Mouse (Mus musculus) c-Kit-positive CD71-positive TER-119-positive erythroid progenitor cells, embryonic 14.5 days (primary cell): ENCODE data around the gene Chad.

Experiments used
- DNase-seq: peaks from one replicate; pipeline ENCODE4 v3.0.0-alpha.2; 2013; ENCODE audit warnings: low spot score

Chad gene

DNA sequence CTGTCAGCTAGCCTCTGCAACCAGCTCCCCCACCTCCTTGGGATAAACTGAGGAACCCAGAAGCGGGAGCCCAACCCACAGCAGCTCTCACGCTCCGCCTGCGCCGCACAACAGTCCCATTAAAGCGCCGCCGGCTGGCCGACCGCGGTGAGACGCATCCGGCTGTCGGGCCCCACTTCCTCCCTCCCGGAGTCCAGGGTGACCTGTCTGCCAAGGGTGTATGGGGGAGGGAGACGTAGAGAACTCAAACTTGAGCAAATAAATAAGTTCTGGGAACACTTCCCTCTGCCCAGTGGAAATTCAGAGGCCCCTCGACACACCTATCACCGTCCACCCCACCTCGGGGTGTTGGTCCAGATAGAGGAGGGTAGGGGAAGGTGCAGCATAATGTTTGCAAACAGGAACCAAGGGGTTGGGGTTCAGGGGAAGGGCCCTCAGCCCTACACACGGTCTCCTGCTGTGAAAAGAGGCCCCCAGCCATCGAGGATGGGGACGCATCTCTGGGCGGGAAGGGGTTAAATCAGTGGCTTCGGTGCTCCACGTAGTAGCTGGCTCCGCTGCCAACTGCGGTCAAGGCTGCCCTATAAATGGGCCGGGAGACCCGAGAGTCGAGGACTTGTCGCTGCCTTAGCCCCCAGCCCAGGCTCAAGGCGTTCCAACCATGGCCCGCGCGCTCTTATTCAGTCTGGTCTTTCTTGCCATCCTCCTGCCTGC, at the start of gene Chad:
Chad (plus strand) TSS at position 611 of the 714 bp plus-strand sequence.
- no peak for DNase-seq

DNA sequence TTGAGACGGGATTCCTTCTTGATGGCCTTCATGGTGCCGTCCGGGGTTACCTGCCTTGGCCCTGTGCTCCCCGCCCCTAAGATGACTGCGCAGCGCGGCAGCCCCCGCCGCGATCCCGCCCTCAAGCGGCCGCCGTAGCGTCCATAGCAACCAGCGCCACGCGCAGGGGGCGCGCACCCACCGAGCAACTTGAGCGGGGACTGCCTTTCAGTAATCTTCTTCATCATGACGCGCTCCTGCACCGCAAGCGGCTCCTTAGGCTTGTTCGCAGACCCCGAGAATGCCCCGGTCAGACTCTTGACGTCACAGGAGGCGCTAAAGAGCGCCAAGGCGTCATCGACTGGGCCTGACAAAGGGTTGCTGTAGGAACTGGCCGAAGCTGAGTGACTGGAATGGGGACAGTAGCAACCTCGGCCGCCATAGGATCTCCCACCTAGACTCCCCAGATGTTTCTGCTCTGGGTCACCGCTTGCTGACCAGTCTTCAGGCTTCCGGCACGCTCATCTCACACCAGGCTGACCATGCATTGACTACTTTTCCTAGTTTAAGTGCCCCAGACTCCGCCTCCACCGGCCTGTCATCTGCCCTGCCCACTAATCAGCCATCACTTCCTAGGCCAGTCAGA, 43.5 kb upstream of the Chad start, which contains the start of gene Mycbpap:
Mycbpap (minus strand) TSS at position 524 of the 625 bp plus-strand sequence.
- peak; percentile 19 for DNase-seq

DNA sequence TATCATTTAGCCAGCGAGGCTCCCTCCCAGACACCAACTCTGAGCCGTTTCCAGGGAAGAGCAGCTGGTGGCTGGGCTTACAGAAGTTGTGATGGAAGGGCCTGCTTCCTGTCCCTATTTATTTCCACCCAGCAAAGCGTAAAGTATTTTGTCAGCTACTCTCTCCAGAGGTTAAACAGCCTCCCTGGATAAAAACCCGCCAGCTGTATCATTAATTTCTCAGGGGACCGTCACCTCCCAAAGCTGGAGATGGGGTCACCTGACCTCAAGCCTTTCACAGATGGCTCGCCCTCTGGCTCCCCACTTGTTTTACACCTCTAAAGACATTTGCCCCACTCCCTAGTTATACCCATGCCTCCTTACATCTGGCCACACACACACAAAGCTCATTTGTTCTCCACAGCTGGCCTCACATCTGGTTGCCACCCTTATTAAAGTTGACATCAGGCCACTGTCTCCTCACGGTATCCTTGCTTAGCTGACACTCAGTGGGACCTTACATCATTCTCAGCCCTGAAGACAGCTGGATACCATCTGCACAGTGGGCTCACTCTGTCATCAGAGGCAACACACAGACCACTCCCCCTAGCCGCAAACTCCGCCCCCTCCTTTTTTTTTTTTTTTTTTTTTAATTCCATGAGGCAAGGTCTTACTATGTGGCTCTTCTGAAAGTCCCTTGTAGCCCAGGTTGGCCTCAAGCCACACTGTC, 38.5 kb upstream of the Chad start:
- no peak for DNase-seq

DNA sequence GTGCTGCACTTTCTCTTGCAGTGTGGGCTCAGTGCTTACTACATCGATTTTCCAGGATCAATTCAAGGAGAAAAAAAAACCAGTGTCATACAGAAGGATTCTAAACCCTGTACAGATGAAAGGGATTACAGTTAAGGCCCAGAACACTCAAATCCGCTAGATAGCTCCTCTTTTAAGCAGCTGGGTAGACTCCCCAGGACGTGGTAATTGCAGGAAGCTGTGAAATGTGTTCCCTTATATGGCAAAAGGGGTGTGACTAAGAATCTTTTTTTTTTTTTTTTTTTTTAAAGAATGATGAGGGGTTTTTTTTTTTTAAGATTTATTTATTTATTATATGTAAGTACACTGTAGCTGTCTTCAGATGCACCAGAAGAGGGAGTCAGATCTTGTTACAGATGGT, 36.0 kb upstream of the Chad start:
- no peak for DNase-seq

DNA sequence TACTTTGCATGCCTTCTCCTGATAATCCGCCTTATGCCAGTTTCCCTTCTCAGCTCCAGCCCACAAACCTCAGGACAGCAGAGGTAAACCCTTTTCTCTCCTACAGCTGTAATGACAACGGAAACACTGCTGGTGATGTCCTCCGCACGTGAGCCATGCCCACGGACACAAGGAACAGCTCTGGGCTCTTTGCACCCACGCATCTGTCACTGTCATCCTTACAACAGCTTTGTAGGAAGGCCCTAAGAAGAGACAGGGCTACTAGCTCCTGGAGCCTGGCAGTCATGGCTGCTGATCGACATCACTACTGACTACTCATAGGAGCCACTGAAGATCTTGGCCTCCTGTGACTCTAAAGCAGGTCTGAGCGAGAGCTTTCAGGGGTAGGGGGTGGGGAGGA, 31.7 kb upstream of the Chad start:
- no peak for DNase-seq

DNA sequence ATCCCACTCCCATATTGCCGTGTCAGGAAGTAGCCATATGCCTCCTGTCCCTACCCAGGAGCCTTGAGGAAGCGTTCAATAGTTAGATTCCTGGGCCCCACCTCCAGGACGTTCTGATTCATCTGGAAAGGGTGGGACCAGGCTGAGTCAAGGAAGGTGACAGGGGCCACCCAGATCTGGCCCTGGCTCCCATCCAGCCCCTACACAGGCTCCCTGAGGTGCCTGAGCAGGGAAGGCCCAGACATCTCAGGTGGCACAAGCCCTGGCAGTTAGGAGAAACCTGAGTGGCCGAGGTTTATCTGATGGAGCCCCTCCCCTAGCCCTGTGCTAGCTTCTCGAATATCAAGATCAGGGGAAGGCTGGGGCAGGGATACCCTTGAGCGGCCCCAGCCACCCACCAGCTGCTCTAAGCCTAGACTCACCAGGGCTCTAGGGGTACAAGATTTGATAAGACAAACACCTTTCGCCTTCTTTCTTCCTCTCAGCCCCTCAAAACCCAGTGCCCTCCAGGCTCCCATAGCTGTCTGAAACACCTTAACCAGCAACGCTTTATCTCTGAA, 26.0 kb upstream of the Chad start:
- DNase-seq: no peak

DNA sequence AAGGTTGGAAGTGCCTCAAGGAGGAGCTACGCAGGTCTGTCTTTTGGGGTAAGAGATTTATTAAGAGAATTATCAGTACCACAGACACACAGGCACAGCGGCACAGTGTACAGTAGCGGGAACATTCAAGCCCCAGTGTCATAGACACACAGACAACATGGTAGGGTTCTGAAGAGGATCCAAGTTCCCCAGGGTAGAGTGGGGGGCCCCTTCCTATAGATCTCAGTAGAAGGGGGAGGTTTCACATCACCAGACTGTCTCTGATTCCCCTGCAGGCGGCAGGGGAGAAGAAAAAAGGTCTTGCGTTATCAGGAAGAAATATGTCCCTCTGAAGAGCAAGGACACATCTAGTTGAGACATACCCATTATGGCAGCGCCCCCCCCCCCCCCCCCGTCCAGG, 25.1 kb upstream of the Chad start:
- DNase-seq: no peak

DNA sequence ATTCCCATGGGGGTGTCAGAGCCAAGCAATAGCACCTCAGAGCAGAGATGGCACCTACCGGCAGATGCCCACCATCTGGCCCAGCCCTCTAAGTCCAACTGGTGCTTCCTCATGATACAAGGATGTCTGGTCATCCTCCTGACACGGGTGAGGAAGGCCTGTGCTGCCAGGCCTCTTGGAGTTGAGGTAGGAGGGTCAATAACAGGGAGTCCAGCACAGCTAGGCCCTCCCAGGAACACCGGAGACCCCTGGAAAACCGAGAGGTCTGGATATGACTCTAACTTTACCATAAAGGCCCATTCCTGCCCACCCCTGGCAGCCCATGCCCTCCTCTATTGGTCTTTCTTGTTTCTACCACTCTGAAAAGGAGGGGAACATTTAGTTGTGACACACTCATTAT, 22.4 kb upstream of the Chad start:
- no peak for DNase-seq

DNA sequence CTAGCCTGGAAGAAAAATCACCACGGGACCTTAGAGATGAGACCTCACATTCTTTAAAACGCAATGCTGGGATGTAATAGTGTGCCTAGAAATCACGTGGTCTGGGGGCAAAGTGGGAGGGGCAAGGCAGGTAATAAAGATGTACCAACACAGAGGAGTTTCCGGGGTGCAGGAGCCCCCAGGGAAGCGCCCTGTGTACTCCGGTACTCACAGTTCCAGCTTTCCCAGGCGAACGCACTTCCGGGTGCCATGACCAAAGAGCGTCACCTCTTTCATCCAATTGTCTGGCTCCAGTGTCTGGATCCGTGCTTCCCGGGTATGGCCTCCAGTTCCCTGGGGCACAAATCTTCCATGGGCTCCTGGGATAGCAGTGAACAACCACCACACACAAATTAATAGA, 21.5 kb upstream of the Chad start:
- DNase-seq: no peak

DNA sequence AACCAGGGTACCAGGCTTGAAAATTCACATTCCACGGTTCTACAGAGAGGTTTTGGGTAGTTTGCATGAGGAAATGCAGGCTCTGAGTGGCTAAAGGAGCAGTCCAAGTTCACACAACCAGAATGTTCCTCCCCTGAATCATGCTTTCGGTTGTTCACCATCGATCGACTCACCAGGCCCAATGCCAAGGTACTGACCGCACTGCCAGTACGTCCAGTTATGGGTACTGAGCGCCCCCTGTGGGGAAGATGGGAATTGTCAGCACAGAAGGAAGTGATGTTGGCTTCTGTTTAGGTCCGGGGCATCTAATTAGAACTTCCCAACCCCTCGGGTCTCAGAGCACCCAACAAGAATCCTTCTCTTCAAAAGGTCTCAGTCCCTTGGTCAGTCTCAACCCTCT, 20.9 kb upstream of the Chad start:
- DNase-seq: peak; percentile 38

DNA sequence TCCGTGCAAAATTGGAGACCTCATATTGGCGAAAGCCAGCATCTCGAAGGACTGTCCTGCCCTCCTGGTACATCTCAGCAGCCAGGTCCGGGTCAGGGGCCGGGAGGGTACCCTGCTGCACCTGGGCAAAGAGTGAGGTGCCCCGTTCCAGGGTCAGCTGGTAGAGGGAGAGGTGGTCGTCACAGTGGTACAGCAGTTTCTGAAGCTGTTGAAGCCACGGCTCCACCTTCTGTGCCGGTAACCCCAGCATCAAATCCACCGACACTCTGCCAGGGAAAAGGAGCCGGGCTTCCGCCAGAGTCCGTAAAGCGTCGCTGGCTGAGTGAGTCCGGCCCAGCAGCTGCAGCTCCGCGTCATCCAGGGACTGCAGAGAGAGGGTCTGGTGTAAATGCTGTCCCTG, 20.4 kb upstream of the Chad start:
- no peak for DNase-seq

DNA sequence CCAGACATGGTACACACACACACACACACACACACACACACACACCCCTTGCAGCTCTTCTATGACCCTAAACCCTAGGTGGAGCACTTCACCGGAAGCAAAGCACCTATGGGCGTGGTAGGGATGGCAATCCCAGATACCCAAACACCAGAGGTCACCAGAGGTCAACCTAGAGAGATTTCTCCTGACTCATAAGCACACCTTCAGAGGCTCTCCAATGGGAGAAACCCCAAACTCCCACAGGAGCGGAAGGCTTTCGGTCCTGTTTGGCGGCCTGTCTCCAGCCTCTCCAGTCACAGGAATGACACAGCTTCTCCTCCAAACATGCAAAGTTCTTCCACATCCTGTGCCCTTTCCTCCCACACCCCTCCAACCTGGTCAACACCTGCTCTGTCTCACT, 18.5 kb upstream of the Chad start:
- no peak for DNase-seq

DNA sequence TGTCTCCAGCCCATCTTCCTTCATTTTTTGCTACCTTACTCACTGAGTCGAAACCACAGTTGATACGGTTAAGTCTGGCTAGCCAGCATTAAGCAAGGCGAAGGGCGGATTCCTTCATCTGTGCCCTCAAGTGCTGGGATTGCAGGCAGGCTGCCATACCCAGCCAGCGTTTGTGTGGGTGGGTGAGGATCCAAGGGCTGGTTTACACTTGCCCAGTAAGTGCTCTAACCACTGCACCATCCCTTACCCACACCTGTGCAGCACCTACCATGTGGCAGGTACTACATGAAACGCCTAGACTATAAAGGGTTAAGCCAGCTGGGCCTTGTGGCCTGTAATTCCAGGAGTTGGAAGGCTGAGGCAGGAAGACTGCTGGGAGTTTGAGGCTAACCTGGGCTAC, 17.6 kb upstream of the Chad start:
- no peak for DNase-seq

DNA sequence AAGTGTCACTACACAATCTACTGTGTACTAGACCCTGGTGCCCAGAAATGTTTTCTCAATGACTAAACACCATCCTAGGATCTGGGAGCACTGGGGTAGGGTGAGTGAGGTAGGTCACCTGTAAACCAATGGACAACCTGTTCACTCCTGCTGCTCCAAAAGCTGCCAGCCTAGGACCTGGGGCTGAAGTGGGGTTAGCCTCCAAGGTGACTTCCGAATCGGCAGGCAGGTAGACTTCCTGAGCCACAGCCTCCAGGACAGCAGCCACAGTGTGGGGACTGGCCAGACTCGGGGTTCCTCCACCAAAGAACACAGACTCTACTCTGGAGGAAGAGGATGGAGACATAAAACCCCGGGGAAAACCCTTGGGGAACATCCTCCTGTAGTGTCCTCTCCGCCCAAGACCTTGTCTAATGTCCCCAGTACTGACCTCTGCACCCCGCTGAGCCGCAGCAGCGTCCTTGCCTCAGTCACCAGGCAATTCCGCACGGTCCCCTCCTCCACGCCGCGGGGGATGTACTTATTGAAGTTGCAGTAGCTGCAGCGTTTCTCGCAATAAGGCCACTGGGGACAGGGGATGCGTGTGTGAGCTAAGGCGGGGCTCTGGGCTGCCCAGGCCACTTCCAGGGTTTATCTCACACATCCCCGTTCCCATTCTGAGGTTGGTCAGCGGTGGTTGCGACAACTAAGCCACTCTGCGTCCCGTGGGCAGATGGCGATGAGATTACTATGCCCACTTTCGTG, 16.6 kb upstream of the Chad start:
- DNase-seq: no peak

DNA sequence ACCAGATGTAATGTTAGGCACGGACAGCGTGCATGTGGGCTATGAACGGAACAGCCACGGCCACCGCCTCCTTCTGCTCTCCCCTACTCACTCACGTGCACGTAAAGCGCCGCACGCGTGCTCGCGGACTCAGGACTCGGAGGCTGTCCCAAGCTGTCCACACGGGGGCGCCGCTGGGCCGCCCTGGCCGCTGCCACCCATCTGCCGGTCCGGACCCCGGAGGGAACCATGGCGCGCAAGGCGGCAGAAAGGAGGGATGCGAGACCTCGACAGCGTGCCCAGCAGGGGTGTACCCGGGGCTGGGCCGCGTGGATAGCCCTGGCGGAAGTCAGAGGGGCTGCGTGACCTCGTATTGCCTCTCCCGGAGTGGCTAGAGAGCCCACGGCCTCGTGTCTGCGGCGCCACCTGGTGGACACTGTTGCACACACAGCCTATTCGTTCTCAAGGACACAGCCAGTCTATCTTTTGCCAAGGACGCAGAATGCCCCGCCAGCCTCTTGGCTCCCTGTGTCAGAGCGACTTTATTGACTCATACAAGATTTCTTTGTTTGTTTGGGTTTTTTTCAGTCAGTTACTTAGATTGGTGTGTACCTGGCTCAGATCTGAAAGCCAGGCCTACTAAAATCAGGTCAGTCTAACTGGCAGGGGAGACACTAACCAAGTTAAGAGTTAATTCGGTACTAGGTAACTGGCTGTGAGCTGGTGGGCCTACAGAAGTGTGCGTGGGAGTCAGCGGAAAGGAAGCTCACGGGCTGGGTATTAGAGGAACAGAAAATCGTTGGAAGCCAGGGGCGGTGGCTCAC, 15.8 kb upstream of the Chad start, which contains the start of gene Rsad1:
Rsad1 (minus strand) TSS at position 368 of the 803 bp plus-strand sequence.
- peak; percentile 86 for DNase-seq

DNA sequence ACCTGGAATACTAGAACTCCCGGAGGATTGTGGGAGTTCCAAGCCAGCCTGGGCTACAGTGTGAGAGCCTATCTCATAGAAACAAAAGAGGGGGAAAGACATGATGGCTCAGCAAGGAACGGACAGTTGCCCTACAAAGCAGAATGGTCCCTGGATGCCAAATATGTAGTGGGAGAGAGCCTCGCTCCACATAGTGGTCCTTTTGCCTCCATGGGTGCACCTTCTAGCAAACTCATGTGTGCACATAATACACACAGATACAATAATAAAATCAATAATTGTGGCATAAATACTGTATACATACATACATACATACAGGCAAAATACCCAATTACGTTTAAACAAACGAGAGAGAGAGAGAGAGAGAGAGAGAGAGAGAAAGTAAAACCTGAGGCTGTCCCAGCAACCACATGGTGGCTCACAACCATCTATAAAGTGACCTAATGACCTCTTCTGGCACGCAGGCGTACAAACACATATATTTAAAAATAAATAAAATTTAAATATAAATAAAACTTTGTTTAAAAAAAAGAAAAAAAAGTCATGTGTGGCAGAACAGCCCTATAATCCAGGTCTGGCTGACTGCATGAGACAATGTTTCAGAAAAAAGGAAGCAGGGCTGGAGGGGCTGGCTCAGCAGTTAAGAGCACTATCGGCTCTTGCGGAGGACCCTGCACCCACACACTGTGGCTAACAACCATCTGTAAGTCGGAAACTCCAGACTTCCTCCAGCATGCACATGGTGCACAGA, 15.0 kb upstream of the Chad start:
- no peak for DNase-seq

DNA sequence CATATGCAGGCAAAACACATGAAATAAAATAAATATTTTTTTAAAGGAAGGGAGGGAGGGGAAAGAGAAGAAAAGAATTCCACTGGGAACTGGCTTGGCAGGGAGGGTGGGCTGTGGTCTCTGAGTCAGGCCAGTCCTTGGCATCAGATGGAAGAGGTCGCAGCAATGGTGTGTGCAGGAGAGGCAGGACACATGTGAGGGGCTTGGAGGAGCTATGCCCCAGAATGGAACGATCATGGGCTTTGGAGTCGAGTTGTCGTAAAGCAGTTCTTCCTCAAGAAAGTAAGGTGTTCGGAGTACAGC, 14.5 kb upstream of the Chad start:
- no peak for DNase-seq

DNA sequence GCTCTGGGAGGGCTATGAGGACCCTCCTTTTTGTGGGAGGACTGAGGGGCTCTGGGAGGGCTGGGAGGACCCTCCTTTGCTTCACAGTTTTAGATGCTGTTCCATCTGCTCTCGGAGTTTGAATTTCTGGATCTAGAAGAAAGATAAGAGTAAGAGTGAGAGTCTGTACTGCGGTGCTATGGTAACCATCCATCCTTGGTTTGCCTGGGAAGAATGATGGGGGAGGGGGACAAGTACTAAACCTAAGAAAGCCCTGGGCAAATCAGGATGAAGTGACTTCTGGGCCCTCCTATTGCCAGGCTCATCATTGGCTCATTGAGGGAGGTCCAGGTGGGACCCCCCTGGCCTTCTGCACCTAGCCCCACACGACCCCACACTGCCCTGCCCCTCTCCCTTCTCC, 6.6 kb upstream of the Chad start:
- no peak for DNase-seq

DNA sequence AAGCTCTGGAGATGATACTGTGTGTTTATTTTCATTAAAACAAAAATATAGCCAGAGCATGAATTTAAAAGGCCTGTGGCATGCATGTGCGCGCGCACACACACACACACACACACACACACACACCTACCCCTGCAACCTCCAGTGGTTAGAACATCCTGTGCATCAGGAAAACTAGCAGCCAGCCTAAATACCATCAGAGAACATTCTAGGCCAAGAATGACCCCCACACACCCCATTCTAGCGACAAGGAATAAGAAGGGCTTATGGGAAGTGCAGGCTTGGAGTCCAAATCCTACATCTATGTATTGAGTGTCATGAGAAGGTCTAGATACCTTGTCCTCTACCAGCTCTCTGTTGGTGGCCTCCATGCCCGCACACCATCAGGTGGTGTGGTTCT, 1.5 kb upstream of the Chad start:
- DNase-seq: no peak

DNA sequence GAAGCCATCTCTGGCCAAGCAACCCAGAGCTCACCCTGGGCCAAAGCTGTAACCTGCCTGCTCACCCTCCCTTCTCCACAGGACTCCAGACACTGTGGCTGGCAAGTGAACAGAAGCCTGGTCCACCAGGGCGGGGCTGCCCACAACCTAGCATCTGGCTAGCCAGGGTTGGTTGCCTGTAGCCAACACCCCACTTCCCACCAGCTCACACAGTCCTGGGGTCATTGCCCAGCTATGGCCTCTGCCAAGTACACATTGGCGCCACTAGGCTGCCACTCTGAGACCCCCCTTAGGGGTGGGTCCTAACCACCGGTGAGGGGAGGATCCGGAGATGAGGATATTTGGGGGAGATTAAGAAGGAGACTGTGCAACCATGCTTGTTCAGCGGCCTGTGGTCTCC, 1.0 kb upstream of the Chad start:
- DNase-seq: no peak

DNA sequence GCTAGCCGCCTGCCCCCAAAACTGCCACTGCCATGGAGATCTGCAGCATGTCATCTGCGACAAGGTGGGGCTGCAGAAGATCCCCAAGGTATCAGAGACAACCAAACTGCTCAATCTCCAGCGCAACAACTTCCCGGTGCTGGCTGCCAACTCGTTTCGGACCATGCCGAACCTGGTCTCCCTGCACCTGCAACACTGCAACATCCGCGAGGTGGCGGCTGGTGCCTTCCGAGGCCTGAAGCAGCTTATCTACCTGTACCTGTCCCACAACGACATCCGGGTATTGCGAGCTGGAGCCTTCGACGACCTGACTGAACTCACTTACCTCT, 268 bp downstream of the Chad start:
- no peak for DNase-seq
